Mouse (Mus musculus) left cerebral cortex, postnatal 10 days (tissue): ENCODE measurements around the gene Sugct. TPM values are rescaled to one million over a fixed set of nuclear protein-coding genes. Genes with fewer than 3 reads are reported as not detected.
A peak's percentile ranks its signal among the peaks of the same experiment; 100 is the strongest.

Experiments
- DNase-seq, 2 experiments: peaks; one replicate each; pipeline ENCODE4 v3.0.0; 2021 to 2022; ENCODE audit warnings: low spot score in 2 of 2, mixed read lengths in 1 of 2; ENCODE audit errors: extremely low spot score in 1 of 2
- intact Hi-C: fragments of 180-260 bp; cut with DNase I; formaldehyde crosslinking; loops from one replicate; pipeline ENCODE4 v1.15.1; 2025
- total RNA-seq, 2 experiments: library from RNA; stranded (reverse); gene quantifications; 2 replicates each; pipeline ENCODE4 v1.2.3; 2021

The Sugct gene
- total RNA-seq, 2 experiments from 2014 or later, result 1.0 to 1.3 TPM

DNA sequence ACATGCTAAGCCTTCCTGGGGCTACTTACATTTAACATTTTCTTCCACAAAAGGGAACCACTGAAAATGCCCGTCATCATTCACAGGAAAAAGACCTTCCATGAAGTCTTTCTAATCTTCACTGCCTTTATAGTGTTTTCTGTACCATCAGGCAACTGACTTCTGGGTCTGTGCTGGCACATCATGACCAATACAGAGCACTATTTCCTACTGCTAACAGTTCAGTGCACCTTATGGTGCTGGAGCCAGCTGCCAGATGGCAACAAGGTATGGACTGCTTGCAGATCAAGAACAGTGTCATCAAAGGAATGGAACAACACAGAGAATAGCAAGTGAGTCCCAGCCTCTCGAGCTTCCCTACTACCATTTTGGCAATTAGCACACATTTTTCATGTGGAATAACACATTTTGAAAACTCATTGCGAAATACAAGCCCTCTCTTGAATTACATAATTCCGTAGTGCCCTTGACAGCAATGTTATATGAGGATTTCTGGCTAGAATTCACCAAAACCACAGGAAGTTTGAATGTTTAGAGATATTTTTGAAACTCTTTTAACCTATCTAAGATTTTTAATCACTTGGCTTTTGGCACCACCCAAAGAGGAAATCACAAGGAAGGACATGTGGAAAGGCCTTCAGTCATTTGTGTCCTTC, 359.3 kb downstream of the Sugct start:
- intact Hi-C loops, result no loop called here
- DNase-seq, result no peak

DNA sequence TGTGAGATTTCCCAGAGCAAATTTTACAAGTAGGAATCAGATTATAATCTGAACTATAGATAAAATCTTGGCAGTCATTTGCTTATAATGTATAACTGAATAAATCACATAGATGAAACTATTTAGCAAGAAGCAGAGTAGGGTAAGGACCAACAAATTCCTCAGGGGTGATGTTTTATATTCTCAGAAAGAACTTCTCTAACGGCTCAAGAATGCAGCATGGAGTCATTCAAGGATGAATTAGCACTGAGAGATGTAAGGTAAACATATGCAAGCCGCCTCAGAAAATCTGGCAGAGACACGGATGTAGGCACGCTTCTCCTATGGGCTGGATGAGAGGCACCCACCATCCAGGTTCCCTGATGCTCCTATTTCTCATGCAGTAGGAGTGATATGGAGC, 368.5 kb downstream of the Sugct start:
- intact Hi-C loops, result no loop called here
- DNase-seq, result no peak

DNA sequence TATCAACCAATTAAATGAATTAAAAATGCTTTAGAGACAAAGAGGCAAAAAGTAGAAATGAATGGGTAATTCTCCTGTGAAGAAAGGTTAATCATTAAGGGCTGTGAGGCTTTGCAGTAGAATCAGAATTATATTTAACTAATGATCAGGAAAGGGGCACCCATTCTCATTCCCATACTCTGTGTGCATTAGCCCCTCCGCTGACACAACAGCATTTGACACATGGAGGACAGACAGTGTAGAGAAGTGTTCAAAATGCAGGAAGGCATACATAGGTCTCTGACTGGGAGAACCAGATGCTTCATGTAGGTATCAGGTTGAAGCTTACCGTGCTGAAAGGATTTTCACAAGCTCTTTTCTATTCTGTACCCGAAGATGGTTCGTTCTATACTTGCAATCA, 393.8 kb downstream of the Sugct start:
- no peak for DNase-seq
- intact Hi-C loops, result no loop called here

DNA sequence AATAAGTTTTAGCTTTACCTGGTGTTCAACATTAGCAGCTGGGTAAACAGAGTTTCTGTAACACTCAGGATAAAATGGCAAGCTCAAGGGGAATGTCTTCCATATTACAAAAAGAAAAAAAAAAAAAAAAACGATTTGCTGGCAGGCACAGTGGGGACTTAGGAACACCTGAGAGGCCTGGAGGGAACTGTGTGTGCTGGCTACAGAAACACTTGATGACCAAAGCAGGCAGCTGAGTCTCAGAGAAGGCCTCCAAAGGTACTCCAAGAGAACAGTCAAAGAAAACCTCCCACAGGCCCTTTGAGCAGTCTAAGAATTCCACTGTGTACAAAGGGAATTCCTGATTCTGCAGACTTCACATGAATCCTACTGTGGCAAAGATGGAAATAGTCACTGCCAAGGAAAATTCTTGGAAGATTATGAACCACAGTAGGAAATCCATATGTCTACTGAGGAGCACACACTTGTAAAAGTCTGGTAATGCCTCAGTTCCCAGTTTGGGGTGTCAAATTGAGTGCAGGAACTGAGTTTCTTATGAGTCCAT, 397.8 kb downstream of the Sugct start:
- intact Hi-C loops, result no loop called here
- no peak for DNase-seq

DNA sequence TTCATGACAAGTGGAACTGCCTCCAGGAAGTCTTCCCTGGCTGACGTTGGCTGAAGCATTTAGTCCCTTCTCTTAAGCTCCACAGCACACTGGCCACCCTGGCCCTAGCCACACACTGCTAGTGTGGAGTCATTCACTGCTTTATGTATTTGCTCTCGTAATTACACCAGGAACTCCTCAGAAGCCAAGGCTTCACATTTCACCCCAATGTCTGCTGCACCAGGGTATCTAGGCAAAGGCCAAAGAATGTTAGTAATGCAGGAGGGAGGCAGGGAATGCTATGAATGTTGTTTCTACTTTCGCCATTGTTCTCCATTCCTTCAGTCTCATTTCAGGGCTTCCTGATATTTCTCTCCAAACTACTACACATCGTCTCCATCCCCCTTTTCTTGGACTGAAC, 398.4 kb downstream of the Sugct start:
- intact Hi-C loops, result no loop called here
- no peak for DNase-seq

DNA sequence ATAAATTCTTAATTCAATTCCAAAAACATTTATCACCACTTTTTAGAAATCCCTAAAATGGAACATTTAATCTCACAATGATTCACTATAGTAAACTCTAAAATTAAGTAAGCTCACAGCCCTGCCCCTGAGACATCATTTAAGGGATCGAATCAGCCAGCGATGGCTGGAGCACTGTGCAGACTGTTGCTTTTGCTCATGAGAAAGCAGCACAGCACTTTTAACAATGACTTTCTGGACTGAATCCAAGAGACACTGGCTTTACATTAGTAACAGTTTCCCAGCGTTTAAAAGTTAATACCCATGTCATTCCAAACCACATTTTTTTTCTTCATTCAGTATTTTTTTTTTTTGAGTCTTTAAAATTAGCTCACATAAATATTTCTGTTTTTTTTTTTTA, 398.9 kb downstream of the Sugct start:
- no peak for DNase-seq
- intact Hi-C loops, result no loop called here

DNA sequence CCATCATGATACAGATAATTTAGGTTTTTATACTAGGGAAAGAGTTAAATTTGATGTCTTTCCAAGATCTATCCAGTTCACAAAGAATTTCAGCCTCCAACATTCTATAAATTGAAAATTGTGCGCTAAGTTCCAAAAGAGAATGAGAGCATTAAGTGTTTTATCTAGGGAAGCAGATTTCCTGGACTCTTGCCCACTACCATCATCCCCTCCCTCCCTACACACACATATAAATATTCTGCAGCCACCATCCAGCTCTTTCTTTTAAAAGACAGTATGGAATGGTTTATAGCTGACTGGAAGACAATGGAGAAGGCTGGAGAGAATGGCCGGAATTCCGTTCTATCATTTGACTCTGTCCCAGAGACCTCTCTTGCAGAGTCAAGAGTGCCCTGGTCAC, 404.3 kb downstream of the Sugct start:
- no peak for DNase-seq
- intact Hi-C loops, result no loop called here

DNA sequence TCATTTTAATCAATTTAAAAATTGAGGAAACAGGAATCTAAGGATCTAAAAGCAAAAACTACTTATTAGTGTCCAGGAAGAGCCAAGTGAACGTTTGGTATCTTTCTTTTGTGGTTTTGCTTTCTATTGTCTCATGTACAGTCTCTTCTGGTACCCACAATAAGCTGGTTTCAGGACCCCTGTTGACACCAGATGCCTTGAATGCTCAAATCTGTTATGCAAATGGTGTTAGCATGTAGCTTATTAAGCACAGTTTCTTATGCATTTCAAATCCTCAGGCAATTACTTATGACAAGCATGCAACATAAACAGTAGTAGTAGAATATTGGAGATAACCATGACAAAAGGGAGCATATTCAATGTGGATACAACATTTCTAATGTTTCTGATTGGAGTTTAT, 407.0 kb downstream of the Sugct start:
- intact Hi-C loops, result no loop called here
- no peak for DNase-seq

DNA sequence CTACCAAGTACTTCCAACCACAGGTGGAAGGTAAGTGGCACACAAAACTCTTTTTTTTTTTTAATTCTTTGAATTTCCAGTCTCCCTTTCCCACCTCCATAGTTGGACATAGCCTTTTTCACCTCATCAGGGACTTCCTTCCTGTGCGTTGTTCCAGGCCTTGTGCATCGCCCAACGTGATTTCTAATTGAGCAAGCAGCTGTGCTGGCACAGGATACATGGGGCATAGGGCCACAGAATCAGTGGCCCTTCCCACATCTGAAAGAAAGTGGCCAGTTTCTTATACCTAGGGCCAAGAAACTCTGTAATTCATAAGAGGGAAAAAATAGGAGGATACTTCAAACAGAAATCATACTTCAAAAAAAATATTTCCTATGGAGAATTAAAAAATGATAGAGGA, 449.4 kb downstream of the Sugct start:
- DNase-seq, result no peak
- intact Hi-C loops, result no loop called here

DNA sequence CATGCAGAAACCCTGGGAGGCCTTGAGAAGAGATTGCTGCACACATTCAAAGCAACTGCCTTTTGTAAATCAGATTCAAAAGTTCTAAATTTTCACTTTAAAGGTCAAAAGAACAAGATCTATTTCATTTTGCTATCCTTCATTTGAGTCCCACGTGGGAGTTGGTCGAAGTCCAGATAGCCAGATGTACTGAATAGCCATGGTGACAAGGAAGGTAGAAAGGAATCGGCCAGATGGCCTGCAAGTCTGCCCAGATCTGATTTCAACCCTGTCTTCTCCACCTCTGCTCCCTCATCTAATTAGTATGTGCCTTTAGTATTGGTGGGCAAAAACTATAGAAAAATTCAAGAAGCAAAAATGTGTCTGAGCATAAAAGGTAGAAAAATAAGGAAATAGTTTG, 478.8 kb downstream of the Sugct start:
- DNase-seq, result no peak
- intact Hi-C loops, result no loop called here

DNA sequence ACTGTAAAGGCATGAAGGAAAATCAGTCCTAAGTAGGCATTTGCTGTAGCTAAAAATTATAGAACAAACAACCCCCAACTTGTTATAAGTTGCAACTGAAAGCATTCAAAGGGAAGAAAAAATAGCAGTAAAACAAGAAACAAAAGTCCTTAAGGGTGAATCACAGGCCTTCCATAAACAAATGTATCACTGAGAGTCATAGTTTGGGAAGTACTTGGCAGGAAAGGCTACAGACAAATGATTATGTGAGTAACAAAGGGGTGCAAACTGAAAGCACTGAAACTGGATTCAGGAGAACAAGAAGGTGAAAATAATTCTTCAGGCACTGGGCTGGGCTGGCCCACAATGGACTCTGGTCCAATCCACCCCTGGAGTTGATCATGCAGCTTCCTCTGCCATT, 482.7 kb downstream of the Sugct start:
- intact Hi-C loops, result no loop called here
- DNase-seq, result no peak

DNA sequence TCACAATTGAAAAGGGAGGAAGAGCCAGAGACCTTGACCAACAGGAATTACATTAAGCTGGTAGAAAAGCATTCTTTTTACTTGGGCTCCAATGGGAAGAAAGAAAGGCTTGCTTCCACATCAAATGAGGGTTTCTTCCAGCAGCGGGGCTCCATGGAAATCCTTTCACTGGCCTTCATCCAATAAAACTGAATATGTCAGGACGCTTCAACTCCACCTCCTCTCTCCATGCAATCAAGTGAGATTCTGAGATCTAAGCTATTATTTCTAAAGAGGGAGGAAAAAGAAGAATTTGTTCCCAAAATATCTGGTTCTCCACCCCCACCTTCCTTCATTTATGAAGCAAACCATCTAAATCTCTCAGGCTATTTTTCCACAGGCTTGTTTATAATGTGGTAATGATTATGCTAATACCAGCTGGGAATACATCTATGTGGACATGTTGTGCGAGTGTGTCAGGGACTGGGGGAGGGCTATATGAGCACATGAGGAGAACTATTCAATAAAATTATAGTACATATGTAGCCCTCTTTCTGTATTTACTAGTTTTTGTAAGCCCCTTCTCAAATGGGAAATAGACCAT, 505.1 kb downstream of the Sugct start:
- intact Hi-C loops, result no loop called here
- DNase-seq, result no peak

DNA sequence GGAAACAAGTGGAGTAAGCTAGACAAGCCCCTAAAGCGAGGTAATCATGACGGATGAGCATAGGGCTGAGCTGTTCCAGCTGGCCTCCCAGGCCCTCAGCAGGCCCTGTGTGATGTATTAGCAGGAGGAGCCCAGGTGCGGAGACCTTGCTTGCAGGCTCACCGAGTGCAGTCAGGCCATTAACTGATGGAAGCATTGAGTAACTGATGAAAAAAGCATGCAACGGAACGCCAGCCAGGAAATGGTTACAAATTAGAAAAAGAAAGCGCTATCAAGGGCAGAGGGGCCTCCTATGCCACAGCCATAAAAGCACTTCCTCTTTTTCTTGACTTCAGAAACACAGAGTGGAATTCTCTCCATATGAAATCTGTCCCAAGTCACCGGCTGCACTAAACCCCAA, 510.1 kb downstream of the Sugct start:
- DNase-seq, result no peak
- intact Hi-C loops, result no loop called here

DNA sequence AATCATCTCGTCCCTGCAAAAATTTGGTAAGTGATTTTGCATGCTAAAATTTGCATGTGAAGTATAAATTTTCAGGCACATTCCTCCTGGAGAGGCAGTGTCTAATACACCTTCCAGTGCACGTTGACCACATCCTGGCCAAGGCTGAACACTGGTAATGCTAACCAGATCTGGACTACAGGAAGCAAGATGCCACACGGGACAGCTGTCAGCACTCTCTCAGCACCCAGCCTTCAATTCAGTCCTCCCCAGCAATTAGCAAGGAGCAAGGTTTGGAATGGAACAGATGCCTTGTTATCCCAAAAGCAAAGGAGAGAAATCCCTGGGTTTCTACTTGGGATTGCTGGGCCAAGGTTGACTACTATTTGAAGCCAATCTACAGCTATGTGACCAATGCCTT, 529.4 kb downstream of the Sugct start:
- intact Hi-C loops, result no loop called here
- no peak for DNase-seq

DNA sequence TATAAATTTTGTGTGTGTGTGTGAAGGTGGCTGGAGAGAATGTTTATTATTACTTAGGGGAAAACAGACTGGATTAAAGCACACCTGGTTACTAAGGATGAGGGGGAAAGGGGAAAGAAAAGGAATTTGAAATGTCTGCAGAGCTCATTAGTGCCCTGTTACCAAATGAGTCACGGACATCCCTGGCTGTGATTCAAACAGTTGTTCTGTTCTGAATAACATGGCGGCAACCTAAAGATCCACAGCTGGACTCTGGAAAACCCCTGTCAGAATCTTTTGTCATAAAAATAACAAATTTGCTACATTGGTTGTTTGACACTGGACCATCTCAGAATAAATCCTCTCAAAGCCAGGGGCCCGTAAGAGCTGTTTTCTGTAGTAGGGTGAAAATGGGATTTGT, 530.6 kb downstream of the Sugct start:
- no peak for DNase-seq
- intact Hi-C loops, result no loop called here

DNA sequence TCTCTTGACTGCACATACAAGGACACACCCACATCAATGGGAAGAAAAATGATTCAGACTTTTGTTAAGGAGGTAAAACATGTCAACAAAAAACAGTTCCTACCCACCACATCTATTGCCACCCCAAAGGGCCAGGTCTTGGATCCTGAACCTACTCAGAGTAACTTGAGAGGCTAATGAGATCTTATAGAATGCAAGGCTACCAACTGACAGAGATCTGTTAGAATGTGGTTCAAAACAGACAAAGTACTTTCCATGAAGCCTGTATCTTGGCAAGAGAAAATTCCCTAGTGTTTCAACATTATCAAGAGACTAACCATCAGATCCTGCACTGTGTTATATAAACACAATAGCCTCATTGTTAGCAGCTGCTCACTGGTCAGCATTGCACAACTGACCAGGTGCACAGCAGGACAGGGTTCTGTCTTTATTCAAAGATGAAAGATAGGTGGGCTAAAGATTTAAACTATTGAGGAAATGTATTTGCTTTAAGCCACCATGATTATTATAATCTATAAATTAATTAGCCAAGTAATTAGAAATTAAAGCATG, 548.8 kb downstream of the Sugct start:
- no peak for DNase-seq
- intact Hi-C loops, result no loop called here

DNA sequence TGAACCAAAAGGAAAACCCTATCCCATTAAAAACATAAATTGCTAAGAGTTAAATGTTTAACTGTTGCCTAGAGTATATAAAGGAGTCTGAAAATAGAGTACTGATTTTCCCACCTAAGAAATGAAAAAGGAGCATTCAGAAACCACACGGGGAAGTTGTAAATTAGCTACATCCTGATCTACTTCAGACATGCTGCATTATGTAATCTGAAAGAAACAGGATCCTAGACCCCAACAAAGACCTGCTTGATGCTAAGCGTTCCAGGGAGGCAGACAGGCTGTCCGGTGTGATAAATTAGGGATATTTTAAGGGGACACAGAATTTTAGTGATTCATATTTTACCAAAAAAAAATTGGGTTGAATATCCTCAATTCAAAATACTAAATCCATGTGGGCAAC, 579.3 kb downstream of the Sugct start:
- intact Hi-C loops, result no loop called here
- no peak for DNase-seq

DNA sequence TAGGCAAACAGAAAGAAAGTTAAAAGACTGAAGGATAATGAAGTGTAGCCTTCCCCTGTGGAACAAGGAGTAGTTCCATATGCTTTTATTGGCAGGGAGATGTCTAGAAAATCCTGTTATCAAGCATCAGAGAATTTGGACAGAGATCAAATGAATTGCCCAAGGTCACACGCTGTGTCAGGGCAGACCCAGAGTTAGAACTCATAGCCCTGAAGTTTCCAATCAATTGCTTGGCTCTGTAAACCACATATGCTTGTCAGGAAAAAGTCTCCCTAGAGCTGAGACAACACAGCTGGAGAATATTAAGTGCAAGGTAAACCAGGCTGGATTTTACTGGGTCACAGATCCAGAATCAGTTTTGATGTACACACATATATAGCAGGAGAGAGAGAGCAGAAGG, 593.0 kb downstream of the Sugct start:
- intact Hi-C loops, result no loop called here
- no peak for DNase-seq

DNA sequence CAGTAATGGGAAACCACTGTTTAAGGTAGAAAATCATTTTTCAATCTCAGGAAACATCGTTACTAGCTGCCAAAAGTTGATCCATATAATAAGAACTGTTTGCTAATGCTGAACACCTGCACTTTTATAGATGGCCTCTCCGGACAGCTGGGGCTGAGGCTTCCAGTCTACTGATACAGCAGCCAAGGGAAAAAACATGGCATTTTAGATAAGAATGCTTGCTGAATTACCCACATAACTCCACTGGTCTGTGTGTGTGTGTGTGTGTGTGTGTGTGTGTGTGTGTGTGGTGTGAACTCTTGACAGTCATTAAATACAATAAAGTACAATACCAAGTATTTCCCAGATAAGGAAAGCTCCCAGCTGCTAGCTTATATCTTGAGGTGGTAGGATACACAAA, 608.8 kb downstream of the Sugct start:
- intact Hi-C loops, result no loop called here
- no peak for DNase-seq

DNA sequence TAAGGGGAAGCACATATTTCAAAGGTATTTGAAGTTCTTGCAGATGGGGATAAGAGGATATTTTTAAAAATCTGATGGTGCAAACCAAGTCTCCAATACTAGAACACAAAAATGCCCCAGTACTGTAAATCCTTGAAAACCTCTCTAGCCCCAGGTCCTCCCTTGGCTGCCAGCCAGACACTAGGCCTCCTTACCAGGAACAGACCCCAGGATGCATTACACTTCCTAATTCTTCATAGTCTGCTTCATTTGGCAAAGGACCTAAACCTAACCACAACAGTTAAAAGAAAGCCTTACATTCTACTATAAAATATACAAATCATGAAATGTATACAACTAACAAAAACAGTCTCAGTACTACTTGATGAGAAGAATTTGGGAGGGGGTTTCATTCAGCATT, 609.2 kb downstream of the Sugct start:
- peak in 1 of 2 experiments; percentile 20 for DNase-seq
- intact Hi-C loops, result no loop called here
